Mouse (Mus musculus): ENCODE measurements around the gene Hecw1. TPM values are rescaled to one million over a fixed set of nuclear protein-coding genes. Genes with fewer than 3 reads are reported as not detected.

Hecw1 gene
- polyA plus RNA-seq, 1 experiment from 2014 or later = 0.01 TPM

- ATAC-seq (replicated peaks; ENCODE audit: low FRiP score, low read depth) = no peak
- 62% methylated on average over 2 of the region's 2 CpGs for WGBS
- Histone ChIP-seq H3K9me3 (replicated peaks; ENCODE audit: low read length) (no peaks in the 10 kb centered on the region), H3K27me3 (ENCODE audit: insufficient read depth, low read length) (no peaks in the 10 kb centered on the region), H3K9ac (ENCODE audit: low read depth, low read length) (no peak overlapping the region), H3K4me2 (ENCODE audit: low read length) (no peak overlapping the region), H3K27ac (no peak overlapping the region), H3K4me3 (replicated peaks; ENCODE audit: low read depth, low read length) (no peak overlapping the region), H3K36me3 (ENCODE audit: insufficient read depth, low read length) (no peaks in the 10 kb centered on the region), H3K4me1 (replicated peaks; ENCODE audit: insufficient read depth, low read length) (no peaks in the 10 kb centered on the region)
- DNase-seq (ENCODE audit: low spot score) = no peak
- no peak for TF ChIP-seq CTCF (IDR thresholded peaks at IDR 0.05; ENCODE audit: low read depth)
Observed at GRCm38 (mm10) chr13:14496954-14497353, 26.1 kb downstream of the Hecw1 start.

- WGBS = 94% methylated on average over 2 of the region's 2 CpGs
- Histone ChIP-seq H3K4me1 (replicated peaks; ENCODE audit: insufficient read depth, low read length) (no peaks in the 10 kb centered on the region), H3K27ac (no peak overlapping the region), H3K27me3 (ENCODE audit: insufficient read depth, low read length) (no peaks in the 10 kb centered on the region), H3K36me3 (ENCODE audit: insufficient read depth, low read length) (no peaks in the 10 kb centered on the region), H3K9ac (ENCODE audit: low read depth, low read length) (no peak overlapping the region), H3K9me3 (replicated peaks; ENCODE audit: low read length) (no peaks in the 10 kb centered on the region), H3K4me3 (replicated peaks; ENCODE audit: low read depth, low read length) (no peak overlapping the region), H3K4me2 (ENCODE audit: low read length) (no peak overlapping the region)
- no peak for TF ChIP-seq CTCF (IDR thresholded peaks at IDR 0.05; ENCODE audit: low read depth)
- no peak for ATAC-seq (replicated peaks; ENCODE audit: low FRiP score, low read depth)
- no peak for DNase-seq (ENCODE audit: low spot score)
Observed at GRCm38 (mm10) chr13:14487812-14488211, 35.2 kb downstream of the Hecw1 start.

GRCm38 (mm10) chr13:14471121-14471520, 51.9 kb downstream of the Hecw1 start:
- Histone ChIP-seq H3K36me3 (ENCODE audit: insufficient read depth, low read length) (no peaks in the 10 kb centered on the region), H3K9me3 (replicated peaks; ENCODE audit: low read length) (no peaks in the 10 kb centered on the region), H3K27ac (no peak overlapping the region), H3K4me2 (ENCODE audit: low read length) (no peak overlapping the region), H3K4me3 (replicated peaks; ENCODE audit: low read depth, low read length) (no peak overlapping the region), H3K9ac (ENCODE audit: low read depth, low read length) (no peak overlapping the region), H3K27me3 (ENCODE audit: insufficient read depth, low read length) (no peaks in the 10 kb centered on the region), H3K4me1 (replicated peaks; ENCODE audit: insufficient read depth, low read length) (no peaks in the 10 kb centered on the region)
- no peak for DNase-seq (ENCODE audit: low spot score)
- ATAC-seq (replicated peaks; ENCODE audit: low FRiP score, low read depth) = no peak
- no peak for TF ChIP-seq CTCF (IDR thresholded peaks at IDR 0.05; ENCODE audit: low read depth)
- 79% methylated on average over 1 of the region's 1 CpGs for WGBS

- no peak for DNase-seq (ENCODE audit: low spot score)
- no peak for TF ChIP-seq CTCF (IDR thresholded peaks at IDR 0.05; ENCODE audit: low read depth)
- H3K4me2 ChIP-seq (ENCODE audit: low read length) = no peak overlapping the region
- 75% methylated on average over 3 of the region's 3 CpGs for WGBS
- H3K27me3 ChIP-seq (ENCODE audit: insufficient read depth, low read length) = no peaks in the 10 kb centered on the region
- no peak for ATAC-seq (replicated peaks; ENCODE audit: low FRiP score, low read depth)
- H3K9ac ChIP-seq (ENCODE audit: low read depth, low read length) = no peak overlapping the region
- H3K4me3 ChIP-seq (replicated peaks; ENCODE audit: low read depth, low read length) = no peak overlapping the region
- H3K9me3 ChIP-seq (replicated peaks; ENCODE audit: low read length) = no peaks in the 10 kb centered on the region
- H3K27ac ChIP-seq = no peak overlapping the region
- H3K36me3 ChIP-seq (ENCODE audit: insufficient read depth, low read length) = no peaks in the 10 kb centered on the region
- no peaks in the 10 kb centered on the region for H3K4me1 ChIP-seq (replicated peaks; ENCODE audit: insufficient read depth, low read length)
Observed at GRCm38 (mm10) chr13:14467517-14467916, 55.5 kb downstream of the Hecw1 start.

- Histone ChIP-seq H3K9me3 (replicated peaks; ENCODE audit: low read length) (no peaks in the 10 kb centered on the region), H3K4me1 (replicated peaks; ENCODE audit: insufficient read depth, low read length) (no peaks in the 10 kb centered on the region), H3K27me3 (ENCODE audit: insufficient read depth, low read length) (no peaks in the 10 kb centered on the region), H3K9ac (ENCODE audit: low read depth, low read length) (no peak overlapping the region), H3K4me3 (replicated peaks; ENCODE audit: low read depth, low read length) (no peak overlapping the region), H3K27ac (no peak overlapping the region), H3K36me3 (ENCODE audit: insufficient read depth, low read length) (no peaks in the 10 kb centered on the region), H3K4me2 (ENCODE audit: low read length) (no peak overlapping the region)
- ATAC-seq (replicated peaks; ENCODE audit: low FRiP score, low read depth) (no peak), DNase-seq (ENCODE audit: low spot score) (no peak)
- 82% methylated on average over 5 of the region's 5 CpGs for WGBS
- TF ChIP-seq CTCF (IDR thresholded peaks at IDR 0.05; ENCODE audit: low read depth) = no peak
Observed at GRCm38 (mm10) chr13:14461036-14461435, 62.0 kb downstream of the Hecw1 start.

GRCm38 (mm10) chr13:14457043-14457442, 66.0 kb downstream of the Hecw1 start:
- no peak overlapping the region for H3K4me3 ChIP-seq (replicated peaks; ENCODE audit: low read depth, low read length)
- WGBS = 70% methylated on average over 2 of the region's 2 CpGs
- no peaks in the 10 kb centered on the region for H3K4me1 ChIP-seq (replicated peaks; ENCODE audit: insufficient read depth, low read length)
- H3K27me3 ChIP-seq (ENCODE audit: insufficient read depth, low read length) = no peaks in the 10 kb centered on the region
- no peak overlapping the region for H3K4me2 ChIP-seq (ENCODE audit: low read length)
- TF ChIP-seq CTCF (IDR thresholded peaks at IDR 0.05; ENCODE audit: low read depth) = no peak
- DNase-seq (ENCODE audit: low spot score) (no peak), ATAC-seq (replicated peaks; ENCODE audit: low FRiP score, low read depth) (no peak)
- H3K36me3 ChIP-seq (ENCODE audit: insufficient read depth, low read length) = no peaks in the 10 kb centered on the region
- no peak overlapping the region for H3K27ac ChIP-seq
- no peak overlapping the region for H3K9ac ChIP-seq (ENCODE audit: low read depth, low read length)
- no peaks in the 10 kb centered on the region for H3K9me3 ChIP-seq (replicated peaks; ENCODE audit: low read length)

- Histone ChIP-seq H3K9ac (ENCODE audit: low read depth, low read length) (no peak overlapping the region), H3K27me3 (ENCODE audit: insufficient read depth, low read length) (no peaks in the 10 kb centered on the region), H3K4me2 (ENCODE audit: low read length) (no peak overlapping the region), H3K36me3 (ENCODE audit: insufficient read depth, low read length) (no peaks in the 10 kb centered on the region), H3K4me3 (replicated peaks; ENCODE audit: low read depth, low read length) (no peak overlapping the region), H3K4me1 (replicated peaks; ENCODE audit: insufficient read depth, low read length) (no peaks in the 10 kb centered on the region), H3K27ac (no peak overlapping the region), H3K9me3 (replicated peaks; ENCODE audit: low read length) (no peaks in the 10 kb centered on the region)
- DNase-seq (ENCODE audit: low spot score) (no peak), ATAC-seq (replicated peaks; ENCODE audit: low FRiP score, low read depth) (no peak)
- no peak for TF ChIP-seq CTCF (IDR thresholded peaks at IDR 0.05; ENCODE audit: low read depth)
Observed at GRCm38 (mm10) chr13:14439540-14439939, 83.5 kb downstream of the Hecw1 start.

Data from kidney, postnatal 0 days (tissue).